Mouse (Mus musculus) liver, embryonic 14.5 days (tissue): ENCODE measurements around the gene Slc27a2. TPM values are rescaled to one million over a fixed set of nuclear protein-coding genes. Genes with fewer than 3 reads are reported as not detected.
A peak's percentile ranks its signal among the peaks of the same experiment; 100 is the strongest.
"Not testable (repeated sequence)": the region's sequence is repeated elsewhere in the genome, so short reads cannot be mapped to it uniquely, and the experiment has no call there.

ENCODE experiments used
- ATAC-seq: fragments of 200-750 bp; cut with Nextera tagmentation; 2 replicates; pipeline ENCODE4 v1.8.0; 2017; ENCODE audit warnings: moderate number of reproducible peaks, mild to moderate bottlenecking, moderate library complexity; ENCODE audit not compliant: insufficient read depth
- DNase-seq, 3 experiments: peaks; one replicate each; pipeline ENCODE4 v3.0.0-alpha.2; 2012 to 2013; ENCODE audit warnings: low read depth in 3 of 3, low spot score in 3 of 3
- H3K27ac ChIP-seq: fragments of 300-500 bp; sonication (generic); 2 replicates; pipeline ENCODE4 v1.5.1; 2014; ENCODE audit warnings: moderate library complexity, mild to moderate bottlenecking, control low read depth, inconsistent platforms
- H3K27me3 ChIP-seq: fragments of 300-500 bp; sonication (generic); 2 replicates; pipeline ENCODE4 v1.6.1; 2014; ENCODE audit warnings: mild to moderate bottlenecking, low read length, moderate library complexity; ENCODE audit not compliant: control insufficient read depth, insufficient read depth
- H3K36me3 ChIP-seq: fragments of 300-500 bp; sonication (generic); replicated peaks from 2 replicates; pipeline ENCODE4 v1.6.1; 2014; ENCODE audit warnings: low read depth; ENCODE audit not compliant: control insufficient read depth, insufficient read depth
- H3K4me1 ChIP-seq, 2 experiments: fragments of 200-500 bp in 1 of 2; fragments of 300-500 bp in 1 of 2; sonication (generic) in 1 of 2; replicated peaks; 2 replicates each; pipeline ENCODE4 v1.6.1; 2012 to 2014; ENCODE audit warnings: antibody characterized with exemption in 1 of 2, inconsistent platforms in 1 of 2, low read length in 1 of 2; ENCODE audit not compliant: control insufficient read depth in 2 of 2, insufficient read depth in 2 of 2
- H3K4me2 ChIP-seq: fragments of 300-500 bp; sonication (generic); 2 replicates; pipeline ENCODE4 v1.6.1; 2014; ENCODE audit warnings: low read depth, mild to moderate bottlenecking, control low read depth, moderate library complexity
- H3K4me3 ChIP-seq, 2 experiments: fragments of 200-500 bp in 1 of 2; fragments of 300-500 bp in 1 of 2; sonication (generic) in 1 of 2; 2 replicates each; pipeline ENCODE4 v1.5.1; 2012 to 2014; ENCODE audit warnings: low read depth in 2 of 2, low read length in 2 of 2, mild to moderate bottlenecking in 2 of 2, control low read depth in 1 of 2, inconsistent platforms in 1 of 2, moderate library complexity in 1 of 2; ENCODE audit not compliant: insufficient read depth in 1 of 2
- H3K9ac ChIP-seq: fragments of 300-500 bp; sonication (generic); replicated peaks from 2 replicates; pipeline ENCODE4 v1.6.1; 2014; ENCODE audit warnings: mild to moderate bottlenecking, control low read depth, moderate library complexity
- H3K9me3 ChIP-seq: fragments of 300-500 bp; sonication (generic); 2 replicates; pipeline ENCODE4 v1.6.1; 2016; ENCODE audit warnings: low read length, mixed read lengths; ENCODE audit not compliant: control insufficient read depth
- CTCF ChIP-seq: IDR thresholded peaks from 2 replicates; pipeline ENCODE4 v1.5.1; 2016; ENCODE audit warnings: antibody characterized with exemption, low read depth, control low read depth
- EP300 ChIP-seq: IDR thresholded peaks from 2 replicates; pipeline ENCODE4 v1.6.1; 2016; ENCODE audit warnings: antibody characterized with exemption, low read depth
- WGBS: fragments of 180-500 bp; shearing (Covaris S2); extraction: QIAGEN DNeasy Blood & Tissue Kit; methylation state at CpG from one replicate; pipeline ENCODE4 v1.1.7; 2014; ENCODE audit not compliant: insufficient replicate concordance; 5-methylcytosine and 5-hydroxymethylcytosine counted together
- polyA plus RNA-seq, 2 experiments: library from polyadenylated mRNA; depleted of rRNA in 1 of 2; stranded (reverse) in 1 of 2; unstranded in 1 of 2; fragments of >200 nt; fragmentation: Nextera tagmentation in 1 of 2; extraction: Ambion mirVana in 1 of 2; gene quantifications; 2 replicates each; pipeline versions ENCODE4 v1.2.1 to v1.2.3; 2012 to 2014

Slc27a2 gene
- polyA plus RNA-seq, 2 experiments, result 40.4 to 65.5 TPM

GRCm38 (mm10) chr2:126519872-126520581 is 32.2 kb upstream of the Slc27a2 start:
- TF ChIP-seq CTCF (0 out of 2 replicates have a peak, but pooled peaks have one; percentile 11), EP300 (no peak)
- no peaks in the 10 kb centered on the region for H3K36me3 ChIP-seq
- DNase-seq (no peak), ATAC-seq (no peak)
- H3K4me3 ChIP-seq, result no peak overlapping the region
- H3K4me2 ChIP-seq, result no peak overlapping the region
- peaks cover 0 to 2% of the 10 kb centered on the region in 2 experiments; a peak in 1 of 4 replicates for H3K4me1 ChIP-seq
- no peak overlapping the region for H3K27ac ChIP-seq
- no peaks in the 10 kb centered on the region for H3K27me3 ChIP-seq
- no peak overlapping the region for H3K9ac ChIP-seq
- 65% methylated on average over 11 of the region's 11 CpGs for WGBS
- no peaks in the 10 kb centered on the region for H3K9me3 ChIP-seq

- H3K9ac ChIP-seq, result no peak overlapping the region
- no peaks in the 10 kb centered on the region for H3K36me3 ChIP-seq
- no peak for ATAC-seq
- H3K27ac ChIP-seq, result no peak overlapping the region
- peak; percentile 69 for TF ChIP-seq CTCF
- TF ChIP-seq EP300, result no peak
- peaks cover 0 to 2% of the 10 kb centered on the region in 2 experiments; a peak in 1 of 4 replicates for H3K4me1 ChIP-seq
- H3K9me3 ChIP-seq, result no peaks in the 10 kb centered on the region
- WGBS, result 13% methylated on average over 7 of the region's 7 CpGs
- no peak overlapping the region for H3K4me3 ChIP-seq
- H3K27me3 ChIP-seq, result no peaks in the 10 kb centered on the region
- H3K4me2 ChIP-seq, result no peak overlapping the region
- DNase-seq, result peak in 2 of 3 experiments; percentile 12 to 19
Observed at GRCm38 (mm10) chr2:126520828-126521227, 31.4 kb upstream of the Slc27a2 start.

- H3K27ac ChIP-seq, result no peak overlapping the region
- H3K4me2 ChIP-seq, result no peak overlapping the region
- ATAC-seq (peak; percentile 35; the same call in 1 of the 2 replicates), DNase-seq (no peak)
- no peaks in the 10 kb centered on the region for H3K36me3 ChIP-seq
- H3K9me3 ChIP-seq, result no peaks in the 10 kb centered on the region
- no peak overlapping the region for H3K9ac ChIP-seq
- 63% methylated on average over 10 of the region's 10 CpGs for WGBS
- no peak overlapping the region for H3K4me3 ChIP-seq
- TF ChIP-seq EP300, result no peak
- TF ChIP-seq CTCF, result no peak
- peaks cover 0 to 2% of the 10 kb centered on the region in 2 experiments; a peak in 1 of 4 replicates for H3K4me1 ChIP-seq
- H3K27me3 ChIP-seq, result no peaks in the 10 kb centered on the region
Observed at GRCm38 (mm10) chr2:126521471-126521870, 30.7 kb upstream of the Slc27a2 start.

GRCm38 (mm10) chr2:126522056-126522455 is 30.2 kb upstream of the Slc27a2 start:
- TF ChIP-seq EP300, result no peak
- no peak for TF ChIP-seq CTCF
- H3K4me1 ChIP-seq, result peaks cover 0 to 2% of the 10 kb centered on the region in 2 experiments; a peak in 1 of 4 replicates
- H3K9ac ChIP-seq, result no peak overlapping the region
- H3K4me2 ChIP-seq, result no peak overlapping the region
- no peak for DNase-seq
- H3K9me3 ChIP-seq, result no peaks in the 10 kb centered on the region
- no peak overlapping the region for H3K27ac ChIP-seq
- H3K36me3 ChIP-seq, result no peaks in the 10 kb centered on the region
- WGBS, result 53% methylated on average over 8 of the region's 8 CpGs
- ATAC-seq, result no peak
- no peak overlapping the region for H3K4me3 ChIP-seq
- no peaks in the 10 kb centered on the region for H3K27me3 ChIP-seq

- ATAC-seq, result not testable (repeated sequence)
- 51% methylated on average over 5 of the region's 5 CpGs for WGBS
Observed at GRCm38 (mm10) chr2:126523101-126523745, 29.0 kb upstream of the Slc27a2 start.

More at GRCm38 (mm10) chr2:126523101-126523745, 29.0 kb upstream of the Slc27a2 start:
- not testable (repeated sequence) for DNase-seq, H3K4me1 ChIP-seq, H3K4me3 ChIP-seq, H3K27ac ChIP-seq, H3K36me3 ChIP-seq, H3K9me3 ChIP-seq, H3K27me3 ChIP-seq, H3K4me2 ChIP-seq, H3K9ac ChIP-seq
